Comparison of ENCODE assay signal across 8 mouse cellular contexts in the genomic region with DNA sequence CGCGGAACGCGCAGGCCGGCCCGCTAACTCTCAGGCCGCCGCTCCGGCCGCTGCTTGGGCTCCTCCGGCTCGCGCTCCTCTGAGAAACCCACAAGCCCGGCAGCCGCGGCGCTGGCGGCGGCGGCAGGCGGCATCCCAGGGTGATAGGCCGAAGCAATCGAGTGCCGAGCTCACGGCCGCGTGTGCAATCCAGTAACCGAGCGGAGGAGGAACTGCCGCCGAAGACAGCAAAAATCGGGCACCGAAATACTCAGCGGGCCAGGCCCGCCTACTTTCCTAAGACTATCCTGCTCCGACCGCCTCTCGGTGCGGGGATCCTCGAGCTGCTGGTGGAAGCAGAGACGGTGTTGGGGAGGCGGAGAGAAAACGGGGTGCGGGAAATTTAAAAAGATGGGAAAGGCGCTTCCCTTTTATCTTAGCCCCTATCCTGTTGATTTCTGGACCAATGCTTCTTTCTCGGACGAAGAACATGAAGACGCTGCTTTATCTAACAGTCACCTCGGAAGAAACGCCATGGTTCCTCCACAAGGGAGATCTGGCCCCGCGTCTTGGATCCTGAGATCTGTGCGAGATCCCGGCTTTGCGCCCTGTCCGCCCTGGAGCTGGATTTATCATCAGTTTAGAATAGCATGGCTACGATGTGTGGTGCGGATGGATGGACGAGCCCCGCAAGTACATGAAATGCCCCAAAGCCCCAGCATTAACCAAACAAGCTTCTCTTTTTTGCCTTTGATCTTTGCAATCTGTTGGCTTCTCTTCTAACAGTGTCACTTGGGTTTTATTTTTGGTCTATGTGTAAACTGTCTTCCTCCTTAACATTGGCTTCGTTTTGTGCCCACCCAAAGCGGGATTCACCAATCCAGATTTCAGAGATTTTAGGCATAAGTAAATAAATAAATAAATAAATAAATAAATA. TPM values are rescaled to one million over a fixed set of nuclear protein-coding genes. Genes with fewer than 3 reads are reported as not detected.
DNase-seq lines count a peak whose midpoint lies in the region; ATAC-seq lines count a peak whose summit lies in the region.

A gene (minus strand): TSS at position 142 of the 916 bp plus-strand sequence.

- peak; percentile 98 for ATAC-seq in hindbrain, embryonic 14.5 days (ENCODE audit: low FRiP score)

- H3K4me1 ChIP-seq in hindbrain, embryonic 14.5 days (replicated peaks; ENCODE audit: control insufficient read depth, insufficient read depth, low read length): peaks cover 24% of the 10 kb centered on the region

- no peaks in the 10 kb centered on the region for H3K9me3 ChIP-seq in hindbrain, embryonic 14.5 days (ENCODE audit: control insufficient read depth, low read length)

- peak; percentile 98 for DNase-seq in R1 (ENCODE audit: low read depth, low spot score)
- peak; percentile 98 for DNase-seq in cerebellum, postnatal 25 days
- peak; percentile 89 to 93 for DNase-seq in frontal cortex, postnatal 25 days (ENCODE audit: low spot score in 2 of 2)
- peak; percentile 99 for DNase-seq in hindbrain, embryonic 14.5 days (ENCODE audit: low spot score)
- DNase-seq in layer of hippocampus, postnatal 36 days: peak; percentile 94 to 96
- DNase-seq in lung, postnatal 36 days: peak; percentile 97
- peak; percentile 99 for DNase-seq in retina, postnatal 1 day
- peak; percentile 90 to 92 for DNase-seq in urinary bladder, adult 18-20 months (ENCODE audit: low spot score in 2 of 2)

- no peaks in the 10 kb centered on the region for H3K27me3 ChIP-seq in hindbrain, embryonic 14.5 days (ENCODE audit: control insufficient read depth, insufficient read depth, low read length)

- H3K27ac ChIP-seq in hindbrain, embryonic 14.5 days: peak within 1 kb of the TSS; percentile 93

- WGBS in hindbrain, embryonic 14.5 days: under 1% methylated on average over 62 of the region's 62 CpGs

- H3K4me3 ChIP-seq in hindbrain, embryonic 14.5 days (replicated peaks; ENCODE audit: low read length): peak within 1 kb of the TSS; percentile 95

- peak within 1 kb of the TSS; percentile 77 for H3K9ac ChIP-seq in hindbrain, embryonic 14.5 days

- H3K36me3 ChIP-seq in hindbrain, embryonic 14.5 days (replicated peaks; ENCODE audit: control insufficient read depth, insufficient read depth): no peaks in the 10 kb centered on the region

- peak within 1 kb of the TSS; percentile 84 for H3K4me2 ChIP-seq in hindbrain, embryonic 14.5 days (replicated peaks)

RNA-seq across cellular contexts. Expression of the gene that starts here (rescaled TPM):
- 42.1 and 45.5 TPM in 2 replicates for polyA plus RNA-seq in hindbrain, embryonic 14.5 days (2014; fragmentation: Nextera tagmentation; extraction: Ambion mirVana)
- total RNA-seq in layer of hippocampus, postnatal 36 days (2021): 10 to 100 TPM; 73.6 to 99.1 TPM

Comparison
In these comparisons a context has a peak if more than half of its experiments do, and no peak if none do; other contexts are left out.
1. Peak in every context shown above with its lines: DNase-seq, ATAC-seq, H3K4me3 ChIP-seq and H3K27ac ChIP-seq.